Mouse (Mus musculus): Measurements from ENCODE around the gene Gabrr1. TPM values are rescaled to one million over a fixed set of nuclear protein-coding genes. Genes with fewer than 3 reads are reported as not detected.

Gene Gabrr1
- polyA plus RNA-seq, 1 experiment from 2014 or later: not detected

Other genes with a start within 250 kb of the Gabrr1 start
- gene Ankrd6, start 181.7 kb upstream of the Gabrr1 start, polyA plus RNA-seq (2016; fragmentation: Nextera tagmentation; extraction: Ambion mirVana): 11.9 and 12.4 TPM in 2 replicates
- 25.6 and 26.9 TPM in 2 replicates for gene Rragd, start 149.5 kb upstream of the Gabrr1 start, polyA plus RNA-seq (2016; fragmentation: Nextera tagmentation; extraction: Ambion mirVana)
- 46.1 and 46.8 TPM in 2 replicates for gene Ube2j1, start 101.1 kb upstream of the Gabrr1 start, polyA plus RNA-seq (2016; fragmentation: Nextera tagmentation; extraction: Ambion mirVana)
- gene Gabrr2, start 69.5 kb upstream of the Gabrr1 start, polyA plus RNA-seq (2016; fragmentation: Nextera tagmentation; extraction: Ambion mirVana): 0.16 and 0.61 TPM in 2 replicates
- 1.1 and 1.2 TPM in 2 replicates for gene Pm20d2, start 57.2 kb downstream of the Gabrr1 start, polyA plus RNA-seq (2016; fragmentation: Nextera tagmentation; extraction: Ambion mirVana)
- 4.1 and 4.2 TPM in 2 replicates for gene Srsf12, start 76.5 kb downstream of the Gabrr1 start, polyA plus RNA-seq (2016; fragmentation: Nextera tagmentation; extraction: Ambion mirVana)
- 51.6 and 56.2 TPM in 2 replicates for gene Pnrc1, start 157.6 kb downstream of the Gabrr1 start, polyA plus RNA-seq (2016; fragmentation: Nextera tagmentation; extraction: Ambion mirVana)
- 33.2 and 34.8 TPM in 2 replicates for gene Rngtt, start 177.8 kb downstream of the Gabrr1 start, polyA plus RNA-seq (2016; fragmentation: Nextera tagmentation; extraction: Ambion mirVana)

Data from forebrain, embryonic 10.5 days (tissue).